Mouse (Mus musculus) megakaryocyte-erythroid progenitor cell, adult 5-6 weeks (primary cell): ENCODE data around the gene Hspb1. TPM values are rescaled to one million over a fixed set of nuclear protein-coding genes. Genes with fewer than 3 reads are reported as not detected.
A peak's percentile ranks its signal among the peaks of the same experiment; 100 is the strongest.

Experiments
- ATAC-seq: replicated peaks from 2 replicates; pipeline ENCODE4 v1.8.0; 2016; ENCODE audit warnings: mild to moderate bottlenecking, inconsistent platforms; ENCODE audit not compliant: severe bottlenecking, poor library complexity, low FRiP score, low TSS enrichment
- total RNA-seq, 2 experiments: library from RNA; stranded (forward) in 1 of 2; stranded (reverse) in 1 of 2; fragments of 200-1000, 215-1000 nt in 1 of 2; fragments of >200 nt in 1 of 2; fragmentation: Nextera tagmentation in 1 of 2; gene quantifications; 2 replicates each; pipeline ENCODE4 v1.2.3; 2014 to 2017

The Hspb1 gene
- total RNA-seq (2014; fragmentation: Nextera tagmentation) = not detected in 2 replicates
- not detected in 2 replicates for total RNA-seq (2017)

GRCm38 (mm10) chr5:135887675-135888102, at the start of gene Hspb1:
Gene Hspb1, plus strand, starts transcription at chr5:135887919.
- peak; percentile 27; the same call in 1 of the 2 replicates for ATAC-seq

DNA sequence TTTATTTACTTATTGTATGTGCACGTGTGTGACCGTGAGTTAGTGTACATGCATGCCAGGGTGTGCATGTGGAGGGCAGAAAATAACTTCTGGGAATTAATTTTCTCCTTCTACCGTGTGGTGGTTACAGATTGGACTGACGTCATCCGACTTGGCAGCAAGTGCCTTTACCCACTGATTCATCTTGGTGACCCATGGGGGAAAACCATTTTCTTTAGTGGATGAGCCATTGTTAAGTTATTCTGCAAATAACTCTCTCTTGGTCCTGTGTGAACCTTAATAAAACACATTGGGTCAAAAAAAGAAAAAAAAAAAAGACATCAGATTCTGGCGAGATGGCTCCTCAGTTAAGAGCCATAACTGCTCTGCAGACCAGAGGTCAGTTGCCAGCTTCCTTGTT, 46.1 kb upstream of the Hspb1 start:
- no peak for ATAC-seq

DNA sequence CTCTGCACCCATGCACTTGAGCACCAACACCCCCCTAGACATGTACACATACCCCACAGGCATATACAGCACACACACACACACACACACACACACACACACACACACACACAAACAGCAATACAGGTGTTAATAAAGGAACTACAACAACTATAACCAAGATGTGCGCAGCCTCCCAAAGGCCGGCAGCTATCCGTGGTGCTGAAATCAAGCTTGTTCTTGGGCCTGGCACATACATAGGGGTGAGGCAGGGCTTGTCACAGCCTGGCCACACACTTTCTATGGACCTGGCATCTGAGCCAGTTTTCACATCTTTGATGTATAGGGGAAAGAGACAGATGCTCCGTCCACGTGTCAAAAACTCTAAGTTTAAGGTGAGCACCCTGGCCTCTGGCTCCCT, 44.3 kb upstream of the Hspb1 start:
- 0 out of 2 replicates have a peak, but pooled peaks have one; percentile 38 for ATAC-seq

DNA sequence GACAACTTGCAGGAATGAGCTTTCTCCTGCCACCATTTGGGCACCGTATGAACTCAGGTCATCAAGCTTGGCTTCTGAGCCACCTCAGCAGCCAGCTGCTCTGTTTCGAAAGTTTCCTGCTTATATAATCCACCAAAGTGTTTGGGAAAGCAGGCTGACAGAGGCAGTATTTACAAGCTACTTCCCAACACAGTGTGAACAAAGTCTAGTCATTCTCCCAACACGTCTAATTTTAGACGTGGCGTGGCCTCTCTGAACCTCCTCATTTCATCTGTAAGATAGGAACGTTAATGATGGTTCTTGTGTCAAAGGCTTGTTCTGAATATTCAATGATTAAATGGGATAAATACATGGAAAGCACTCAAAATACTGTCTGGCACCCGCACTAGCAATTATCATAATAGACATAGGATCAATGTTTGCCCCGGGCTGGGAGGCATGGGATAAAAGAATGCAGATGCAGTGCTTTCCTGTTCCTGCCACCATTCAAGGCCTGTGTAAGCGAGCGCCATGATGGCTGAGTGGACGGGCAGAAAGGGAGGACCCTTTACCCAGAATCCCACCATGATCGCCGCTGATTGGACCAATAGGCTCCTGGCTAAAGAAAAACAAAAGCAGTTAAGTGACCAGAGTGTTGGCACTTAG, 41.9 kb upstream of the Hspb1 start:
- ATAC-seq = no peak

GRCm38 (mm10) chr5:135847460-135847859, 40.3 kb upstream of the Hspb1 start:
- no peak for ATAC-seq

GRCm38 (mm10) chr5:135847881-135848280, 39.8 kb upstream of the Hspb1 start:
- ATAC-seq = no peak

- ATAC-seq = no peak
Observed at GRCm38 (mm10) chr5:135851024-135851423, 36.7 kb upstream of the Hspb1 start.

DNA sequence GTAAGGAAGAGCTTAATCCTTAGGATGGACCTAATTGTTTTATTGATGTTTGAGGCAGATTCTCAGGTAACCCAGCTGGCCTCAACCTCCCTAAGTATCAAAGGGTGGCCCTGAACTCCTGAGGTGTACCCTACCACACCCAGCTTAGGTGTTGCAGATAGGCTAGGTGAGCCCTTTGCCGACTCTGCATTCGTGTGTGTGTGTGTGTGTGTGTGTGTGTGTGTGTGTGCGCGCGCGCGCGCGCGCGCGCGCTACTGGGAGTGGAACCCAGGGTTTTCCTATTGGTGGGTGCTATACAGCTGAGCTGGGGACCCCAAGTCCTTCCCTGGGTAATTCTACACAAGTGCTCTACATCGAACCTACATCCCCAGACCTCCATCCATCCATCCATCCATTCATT, 36.2 kb upstream of the Hspb1 start:
- ATAC-seq = no peak

- ATAC-seq = no peak
Observed at GRCm38 (mm10) chr5:135852421-135852820, 35.3 kb upstream of the Hspb1 start.

DNA sequence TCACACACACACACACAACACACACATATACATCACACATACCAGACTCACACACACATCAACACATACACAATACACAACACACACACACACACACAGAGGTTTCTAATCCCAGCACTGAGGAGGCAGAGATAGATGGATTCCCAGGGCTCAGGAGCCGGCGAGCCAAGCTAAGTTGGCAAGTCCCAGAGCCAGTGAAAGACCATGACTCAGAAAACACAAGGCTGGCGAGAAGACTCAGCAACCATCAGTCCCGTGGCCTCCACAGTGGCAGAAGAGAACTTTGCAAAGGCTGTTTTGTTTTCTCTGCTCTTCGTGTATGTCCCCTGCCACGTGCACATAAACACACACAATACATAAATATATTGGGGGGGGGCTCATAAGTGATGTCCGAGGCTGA, 34.0 kb upstream of the Hspb1 start:
- no peak for ATAC-seq

GRCm38 (mm10) chr5:135855156-135855555, 32.6 kb upstream of the Hspb1 start:
- ATAC-seq = 0 out of 2 replicates have a peak, but pooled peaks have one; percentile 54

GRCm38 (mm10) chr5:135866662-135867061, 21.1 kb upstream of the Hspb1 start:
- ATAC-seq = no peak

DNA sequence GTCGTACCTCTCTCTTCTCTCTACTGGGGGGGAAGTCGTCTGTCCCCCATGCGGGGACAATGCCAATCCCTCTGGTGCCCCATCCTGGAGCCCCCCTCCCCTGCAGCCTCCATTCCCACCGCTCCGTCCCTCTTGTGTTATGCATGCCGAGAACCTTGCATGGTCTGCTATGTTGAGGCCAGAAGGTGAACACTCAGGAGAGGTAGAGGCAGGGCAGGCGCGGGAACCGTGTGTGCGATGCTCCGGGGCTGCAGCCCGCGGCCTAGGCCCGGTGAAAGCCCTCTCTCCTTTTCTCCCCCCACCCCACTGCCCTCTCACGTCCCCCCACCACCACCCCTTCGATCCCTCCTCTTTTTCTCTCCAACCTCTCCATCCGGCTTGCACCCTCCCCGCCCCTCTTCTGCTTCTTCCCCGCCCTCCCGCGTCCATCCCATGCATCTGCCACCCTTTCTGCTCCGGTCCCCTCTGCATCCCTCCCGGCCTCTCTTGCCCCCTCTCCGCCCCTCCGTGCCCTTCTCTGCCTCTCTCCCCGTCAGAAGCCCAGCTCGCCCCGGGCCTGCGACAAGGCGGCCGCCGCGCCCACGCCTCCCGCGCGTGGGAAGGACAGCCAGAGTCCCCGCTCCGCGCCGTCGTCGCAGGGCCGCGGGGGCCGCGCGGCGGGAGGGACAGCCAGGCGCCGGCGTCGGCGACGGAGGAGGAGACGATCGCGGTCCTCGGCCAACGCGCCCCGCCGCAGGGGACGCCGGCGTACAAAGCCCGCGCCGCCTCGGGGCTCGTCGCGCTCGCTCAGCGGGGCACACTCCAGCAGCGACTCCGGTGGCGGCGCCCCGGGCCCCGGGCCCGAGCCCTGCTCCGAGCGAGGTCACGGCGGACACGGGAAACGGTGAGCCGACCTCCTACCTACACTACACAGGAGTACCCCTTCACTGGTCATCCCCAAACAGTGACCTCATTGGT, 19.8 kb upstream of the Hspb1 start:
- no peak for ATAC-seq

- no peak for ATAC-seq
Observed at GRCm38 (mm10) chr5:135868653-135869052, 19.1 kb upstream of the Hspb1 start.

- ATAC-seq = no peak
Observed at GRCm38 (mm10) chr5:135869661-135870423, 17.9 kb upstream of the Hspb1 start.

DNA sequence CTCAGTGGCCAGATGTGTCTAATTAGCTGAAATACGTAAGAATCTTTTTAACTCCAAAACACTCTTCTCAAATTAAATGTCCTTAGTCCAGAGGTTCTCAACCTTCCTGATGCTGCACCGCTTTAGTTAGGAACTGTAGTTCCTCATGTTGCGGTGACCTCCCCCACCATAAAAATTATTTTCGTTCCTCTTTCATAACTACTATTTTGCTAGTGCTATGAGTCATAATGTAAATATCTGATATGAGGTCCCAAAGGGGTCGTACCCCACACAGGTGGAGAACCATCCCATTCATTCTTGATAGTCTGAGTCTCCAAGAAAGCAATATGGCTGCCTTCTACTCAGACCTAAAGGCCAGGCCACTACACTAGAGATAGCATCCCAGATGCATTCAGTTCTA, 17.2 kb upstream of the Hspb1 start:
- ATAC-seq = no peak

DNA sequence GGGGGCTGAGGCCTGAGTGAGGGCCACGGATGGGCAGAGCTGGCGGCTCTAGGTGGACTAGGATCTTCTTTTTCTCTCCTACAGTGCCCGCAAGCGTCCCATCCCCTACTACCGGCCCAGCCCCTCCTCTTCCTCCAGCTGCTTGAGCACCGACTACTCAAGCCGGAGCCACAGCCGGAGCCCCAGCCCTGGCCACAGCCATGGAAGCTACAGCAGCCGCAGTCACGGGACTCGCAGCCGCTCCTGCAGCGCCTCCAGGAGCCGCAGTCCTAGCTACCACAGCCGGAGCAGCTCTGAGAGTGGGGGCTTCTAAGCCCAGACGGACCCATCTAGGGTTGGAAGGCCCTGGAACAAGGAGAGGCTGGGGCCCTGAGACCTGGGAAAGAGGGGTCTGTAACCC, 14.7 kb upstream of the Hspb1 start:
- ATAC-seq = no peak

- no peak for ATAC-seq
Observed at GRCm38 (mm10) chr5:135873753-135874152, 14.0 kb upstream of the Hspb1 start.

GRCm38 (mm10) chr5:135877180-135877579, 10.5 kb upstream of the Hspb1 start:
- ATAC-seq = 0 out of 2 replicates have a peak, but pooled peaks have one; percentile 49

- ATAC-seq = peak; percentile 79
Observed at GRCm38 (mm10) chr5:135877831-135878231, 9.9 kb upstream of the Hspb1 start.
